Comparison of ENCODE assay signal across 9 mouse cellular contexts in the genomic region with DNA sequence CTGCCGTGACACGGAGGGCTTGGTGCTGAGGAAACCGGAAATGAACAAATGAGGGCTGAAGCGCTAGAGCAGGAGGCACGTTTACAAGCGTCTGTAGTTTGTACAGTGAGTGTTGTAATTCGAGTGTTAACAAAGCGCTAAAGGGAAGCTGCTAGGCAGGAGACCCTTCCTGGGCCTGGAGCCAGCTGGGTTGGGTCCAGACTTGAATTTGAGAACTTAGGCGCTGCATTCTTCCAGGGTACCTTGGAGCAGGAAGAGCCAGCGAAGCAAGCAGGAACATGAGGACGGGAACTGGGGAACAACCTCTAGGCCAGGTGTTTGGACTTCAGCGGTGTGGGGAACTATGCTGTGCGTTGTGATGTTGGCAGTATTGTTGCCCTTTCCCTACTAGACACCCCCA. TPM values are rescaled to one million over a fixed set of nuclear protein-coding genes. Genes with fewer than 3 reads are reported as not detected.
DNase-seq lines count a peak whose midpoint lies in the region; ATAC-seq and TF ChIP-seq lines count a peak whose summit lies in the region.
"Had no signal": no experiment of that assay in that cellular context is flagged by ENCODE, and none has a peak within 500 bp of the region (broad histone marks: within the 10 kb centered on the region; RNA-seq: fewer than 3 reads in every experiment).

No protein-coding gene starts in this region.

- no peak overlapping the region for H3K27ac ChIP-seq in heart, embryonic 12.5 days (ENCODE audit: poor library complexity, severe bottlenecking)
- no peak overlapping the region for H3K27ac ChIP-seq in small intestine, adult 2 months (ENCODE audit: insufficient read depth, low read depth, low read length)

- H3K27me3 ChIP-seq in heart, embryonic 12.5 days (replicated peaks) = 0 out of 2 replicates have a peak, but pooled peaks cover 4% of the 10 kb centered on the region
- no peaks in the 10 kb centered on the region for H3K27me3 ChIP-seq in small intestine, adult 2 months (ENCODE audit: control insufficient read depth, insufficient read depth, low read length)
- H3K27me3 ChIP-seq: Patski had no signal

- no peak for DNase-seq in heart, adult 9 months (ENCODE audit: low spot score in 2 of 2)
- peak; percentile 28 for DNase-seq in ZHBTc4 (ENCODE audit: low read depth, low spot score)
- DNase-seq in kidney, postnatal 4 days = peak; percentile 75 to 77
- no peak for DNase-seq in frontal cortex, postnatal 36 days (ENCODE audit: low spot score in 2 of 2)
- DNase-seq in cerebellum, postnatal 36 days = no peak

- peaks cover 24% of the 10 kb centered on the region for H3K4me1 ChIP-seq in heart, embryonic 12.5 days (replicated peaks)
- H3K4me1 ChIP-seq in small intestine, adult 2 months (ENCODE audit: control insufficient read depth, insufficient read depth, insufficient read length, low read length) = no peaks in the 10 kb centered on the region; the same call in 1 of the 2 replicates

- no peak overlapping the region for H3K9ac ChIP-seq in heart, embryonic 12.5 days

- H3K4me3 ChIP-seq in heart, embryonic 12.5 days = no peak overlapping the region
- peak overlapping the region; percentile 34 for H3K4me3 ChIP-seq in small intestine, adult 2 months (ENCODE audit: low read depth, low read length)

- no peak for TF ChIP-seq POLR2A in small intestine, adult 2 months (IDR thresholded peaks at IDR 0.05; ENCODE audit: low read depth, low read length)

- H3K4me2 ChIP-seq in heart, embryonic 12.5 days = peak overlapping the region; percentile 41

- 45% methylated on average over 13 of the region's 13 CpGs for WGBS in heart, embryonic 12.5 days
- WGBS in small intestine, adult 2 months = 12% methylated on average over 13 of the region's 13 CpGs

- ATAC-seq in heart, embryonic 12.5 days (ENCODE audit: insufficient number of reproducible peaks, low FRiP score) = 0 out of 2 replicates have a peak, but pooled peaks have one; percentile 29
- peak; percentile 85 for ATAC-seq in granulocyte monocyte progenitor cell, adult 5-6 weeks (replicated peaks; ENCODE audit: poor library complexity, severe bottlenecking)
- ATAC-seq: Patski had no signal

- H3K36me3 ChIP-seq in heart, embryonic 12.5 days = no peaks in the 10 kb centered on the region
- H3K36me3 ChIP-seq in small intestine, adult 2 months (ENCODE audit: control insufficient read depth, insufficient read depth, low read length) = no peaks in the 10 kb centered on the region

- no peaks in the 10 kb centered on the region for H3K9me3 ChIP-seq in heart, embryonic 12.5 days (replicated peaks)

- TF ChIP-seq CTCF in small intestine, adult 2 months (IDR thresholded peaks at IDR 0.05; ENCODE audit: extremely low read depth, insufficient read length, insufficient replicate concordance, low read depth, low read length) = peak; percentile 2; the same call in 1 of the 2 replicates

RNA-seq across cellular contexts. Expression of a gene that starts 46.9 kb away (rescaled TPM):
- 63.5 and 65.6 TPM in 2 replicates for polyA plus RNA-seq in heart, embryonic 12.5 days (2016; fragmentation: Nextera tagmentation; extraction: Ambion mirVana)
- 42.5 and 51.6 TPM in 2 replicates for total RNA-seq in granulocyte monocyte progenitor cell, adult 5-6 weeks (2014; fragmentation: Nextera tagmentation)
- 36.8 and 72.4 TPM in 2 replicates for total RNA-seq in granulocyte monocyte progenitor cell, adult 5-6 weeks (2017)
- 1.3 and 1.9 TPM in 2 replicates for polyA plus RNA-seq in small intestine, adult 2 months (2012; rRNA removed)

RNA-seq across cellular contexts. Expression of a gene that starts 47.4 kb away (rescaled TPM):
- polyA plus RNA-seq in heart, embryonic 12.5 days (2016; fragmentation: Nextera tagmentation; extraction: Ambion mirVana) = 1.1 and 1.5 TPM in 2 replicates
- total RNA-seq in granulocyte monocyte progenitor cell, adult 5-6 weeks (2014; fragmentation: Nextera tagmentation) = 0.58 TPM in 1 of 2 replicates, not detected in the other
- total RNA-seq in granulocyte monocyte progenitor cell, adult 5-6 weeks (2017) = 0.57 and 1.2 TPM in 2 replicates
- polyA plus RNA-seq in small intestine, adult 2 months (2012; rRNA removed) = 0.15 and 0.48 TPM in 2 replicates

Comparison
In these comparisons a context has a peak if more than half of its experiments do, and no peak if none do; other contexts are left out.
1. DNase-seq: peak in ZHBTc4 (single experiment) and kidney, postnatal 4 days (2 of 2); none in heart, adult 9 months (0 of 2), frontal cortex, postnatal 36 days (0 of 2) and cerebellum, postnatal 36 days (0 of 2).
2. RNA of a gene that starts 46.9 kb away (polyA plus RNA-seq): 63.5 to 65.6 TPM in heart, embryonic 12.5 days; 1.3 to 1.9 TPM in small intestine, adult 2 months; every median in the first group is over 10 times any median in the second.